Mouse (Mus musculus): ENCODE measurements around the gene Mrgprf.

Mrgprf gene

GRCm38 (mm10) chr7:145300321-145301007 lies at the start of gene Mrgprf:
Gene Mrgprf (plus strand): TSS chr7:145300828.
- DNase-seq: peak; percentile 73 to 75

DNA sequence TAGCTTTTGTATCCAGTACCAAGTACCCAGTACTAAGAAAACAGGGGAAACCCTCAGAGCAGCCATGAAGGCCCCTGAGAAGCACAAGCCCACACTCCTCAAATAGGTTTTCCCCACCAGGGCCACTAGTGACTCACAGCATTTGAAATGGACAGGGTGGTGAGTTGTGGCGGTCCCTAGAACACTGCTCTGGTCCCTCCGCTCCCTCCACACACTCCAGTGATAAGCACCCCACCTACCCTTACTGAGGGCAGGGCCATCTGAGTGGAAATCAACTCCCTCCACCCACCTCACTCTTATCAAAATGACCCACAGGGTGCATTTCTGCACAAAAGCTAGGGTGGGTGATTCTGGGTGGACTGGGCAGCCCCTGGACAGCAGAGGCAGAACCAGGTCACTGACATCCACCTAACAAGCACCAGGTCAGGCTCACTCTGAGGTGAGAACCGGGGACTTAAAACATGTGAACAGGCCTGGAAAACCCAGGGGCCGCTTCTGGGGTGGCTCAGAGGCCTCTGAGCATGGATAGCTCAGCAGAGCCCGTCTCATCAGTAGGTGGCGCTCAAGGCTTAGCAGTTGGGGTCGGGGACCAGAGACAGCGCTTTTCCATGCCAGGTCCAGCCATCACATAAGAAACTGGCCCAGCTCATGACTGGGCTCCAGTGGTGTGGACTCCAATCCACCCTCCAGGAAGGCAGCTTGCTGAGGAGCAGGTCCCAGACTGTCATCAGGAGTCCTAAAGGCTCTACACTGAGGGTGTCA lies 47.7 kb upstream of the Mrgprf start:
- DNase-seq: peak; percentile 68 to 79

GRCm38 (mm10) chr7:145253986-145254630 lies 46.5 kb upstream of the Mrgprf start:
- DNase-seq: no peak

- no peak for DNase-seq
Measured at GRCm38 (mm10) chr7:145256092-145256491, 44.5 kb upstream of the Mrgprf start.

DNA sequence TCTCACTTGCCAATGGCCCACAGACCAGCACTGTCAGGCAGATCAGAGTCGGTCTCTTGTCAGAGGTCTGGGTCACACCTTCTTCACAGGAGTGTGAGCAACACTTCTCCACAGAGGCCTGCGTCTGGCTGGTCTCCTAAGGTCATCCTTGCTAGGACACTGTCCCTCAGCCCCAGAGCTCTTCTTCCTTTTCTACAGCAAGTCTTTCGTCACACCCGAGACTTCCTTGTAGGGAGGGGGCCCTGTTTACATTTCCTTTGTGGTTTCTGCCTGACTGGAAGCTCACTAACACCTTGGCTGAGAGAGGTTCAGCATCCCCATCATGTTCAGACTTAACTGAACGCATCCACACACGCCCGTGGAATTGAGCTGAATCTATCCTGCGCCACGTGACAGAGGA lies 36.4 kb upstream of the Mrgprf start:
- DNase-seq: no peak

DNA sequence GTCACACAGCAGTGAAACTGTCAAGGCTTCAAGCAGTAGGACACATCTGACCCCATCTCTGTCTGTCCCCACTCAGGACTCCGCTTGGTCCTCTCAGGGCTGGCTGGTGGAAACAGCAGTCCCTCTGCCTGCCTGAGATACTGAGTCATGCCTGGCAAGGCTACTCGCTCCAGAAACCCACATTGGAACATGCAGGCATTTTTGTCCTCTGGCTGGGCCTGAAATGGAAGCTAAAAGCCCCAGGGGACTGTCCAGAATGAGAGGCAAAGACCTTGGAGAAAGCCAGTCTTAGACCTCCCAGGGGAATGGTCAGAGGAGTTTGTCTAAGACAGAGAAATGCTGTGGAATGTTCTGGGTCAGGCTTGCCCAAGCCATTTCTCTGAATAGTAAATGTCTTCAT lies 34.6 kb upstream of the Mrgprf start:
- DNase-seq: peak in 1 of 2 experiments; percentile 14

GRCm38 (mm10) chr7:145268890-145269289 lies 31.7 kb upstream of the Mrgprf start:
- no peak for DNase-seq

DNA sequence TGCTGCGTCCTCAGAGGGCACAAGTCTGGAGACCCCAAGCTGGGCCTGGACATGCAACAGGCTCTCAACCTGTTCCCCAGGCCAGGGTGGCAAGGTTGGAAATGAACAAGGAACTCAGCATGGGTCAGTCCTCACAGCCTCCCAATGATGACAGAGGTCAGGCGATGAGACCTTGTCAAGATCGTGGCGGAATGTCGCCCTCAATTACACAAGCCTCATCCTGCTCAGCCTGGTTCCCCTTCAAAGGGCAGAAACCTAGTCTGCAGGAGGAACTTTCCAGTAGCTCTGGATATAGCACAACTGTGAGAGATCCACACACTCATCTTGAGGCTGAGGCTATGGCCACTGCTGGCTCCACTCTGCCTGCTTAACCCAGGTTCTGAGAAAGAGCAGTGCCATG lies 29.7 kb upstream of the Mrgprf start:
- no peak for DNase-seq

GRCm38 (mm10) chr7:145275488-145275887 lies 25.1 kb upstream of the Mrgprf start:
- no peak for DNase-seq

DNA sequence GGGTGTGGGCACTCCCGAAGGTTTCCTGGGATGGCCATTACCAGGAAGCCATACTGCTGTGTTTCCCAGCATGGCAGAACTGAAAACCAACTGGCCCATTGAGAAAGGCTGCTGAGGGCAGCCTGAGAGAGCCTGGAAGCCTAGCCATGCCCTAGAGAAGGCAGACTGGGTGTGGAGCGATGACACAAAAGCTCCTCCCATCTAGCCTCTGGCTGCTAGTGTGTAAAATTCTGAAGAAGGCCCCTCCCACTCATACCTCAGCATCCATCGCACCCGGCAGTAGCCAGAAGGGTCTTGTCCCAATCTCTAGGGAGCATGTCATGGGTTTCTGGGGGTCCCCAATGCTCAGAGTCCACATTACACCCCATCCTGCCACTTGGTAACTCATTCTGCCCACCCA lies 19.2 kb upstream of the Mrgprf start:
- DNase-seq: no peak

GRCm38 (mm10) chr7:145283041-145283440 lies 17.6 kb upstream of the Mrgprf start:
- peak; percentile 42 to 55 for DNase-seq

DNA sequence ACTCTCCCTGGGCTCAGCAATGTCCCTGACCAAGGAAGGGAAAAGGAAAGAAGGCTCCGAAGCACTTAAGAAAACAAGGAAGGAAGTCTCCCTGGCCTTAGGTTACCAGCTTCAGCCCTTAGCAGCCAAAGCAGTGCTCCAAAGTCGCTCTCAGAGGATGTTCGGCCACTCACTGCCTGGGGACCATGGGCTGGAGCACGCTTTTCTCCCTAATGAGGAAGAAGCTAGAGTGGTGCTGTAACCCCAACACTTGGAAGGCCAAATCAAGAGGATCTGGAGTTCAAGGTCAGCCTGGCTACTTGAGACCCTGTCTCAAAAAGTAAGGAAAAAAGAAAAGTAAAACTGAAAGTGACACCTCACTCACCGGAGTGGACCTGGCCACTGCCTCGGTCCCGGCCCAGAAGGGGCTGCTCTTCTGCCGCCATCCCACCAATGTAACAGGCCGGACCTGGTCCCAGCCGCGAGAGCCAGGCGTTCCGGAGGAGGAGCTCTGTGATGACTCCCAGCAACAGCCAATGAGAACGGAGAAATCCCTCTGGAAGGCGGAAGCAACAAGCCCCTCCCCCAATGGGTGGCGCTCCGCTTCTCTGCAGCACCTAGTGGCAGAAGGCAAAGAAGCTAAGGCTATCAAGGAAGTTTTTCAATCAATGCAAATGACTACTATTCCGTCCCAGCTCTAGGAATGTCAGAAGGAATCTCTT lies 17.0 kb upstream of the Mrgprf start, which contains the start of gene Tpcn2:
TSS of gene Tpcn2 (minus strand) at position 525 of the 701 bp plus-strand sequence.
- peak; percentile 96 to 97 for DNase-seq

- peak; percentile 78 to 86 for DNase-seq
Measured at GRCm38 (mm10) chr7:145284293-145284692, 16.3 kb upstream of the Mrgprf start.

DNA sequence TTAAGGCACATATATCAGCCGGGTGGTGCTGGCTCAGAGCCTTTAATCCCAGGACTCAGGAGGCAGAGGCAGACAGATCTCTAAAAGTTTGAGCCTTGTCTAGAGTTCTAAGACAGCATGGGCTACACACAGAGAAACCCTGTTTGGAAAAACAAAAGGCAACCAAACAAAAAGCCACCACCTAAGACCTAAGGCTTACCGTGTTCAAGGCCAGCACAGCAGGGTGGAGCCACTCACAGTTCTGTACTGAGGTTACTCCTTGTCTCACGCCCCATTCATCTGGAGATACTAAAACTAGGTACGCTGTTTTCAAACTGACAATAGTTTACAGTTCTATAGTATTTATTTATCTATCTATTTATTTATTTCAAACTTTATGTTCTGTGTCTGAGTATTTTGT lies 15.2 kb upstream of the Mrgprf start:
- DNase-seq: no peak

DNA sequence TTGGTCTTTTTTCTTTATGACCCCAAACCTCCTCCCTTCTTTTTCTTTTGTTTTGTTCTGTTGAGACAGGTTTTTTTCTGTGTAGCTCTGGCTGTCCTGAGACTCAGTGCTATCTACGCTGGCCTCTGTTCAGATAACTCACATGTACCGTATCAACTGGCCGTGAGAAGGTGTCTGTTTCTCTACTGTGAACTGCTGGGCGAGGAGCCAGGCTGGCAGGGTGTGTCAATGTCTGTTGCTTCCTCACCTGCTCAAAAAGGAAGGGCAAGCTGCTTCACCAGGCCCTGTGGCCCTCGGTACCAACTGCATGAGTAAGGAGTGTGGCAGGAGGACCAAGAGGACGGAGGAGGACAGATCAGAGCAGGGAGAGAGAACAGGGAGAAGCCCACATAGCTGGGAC lies 13.2 kb upstream of the Mrgprf start:
- DNase-seq: peak in 1 of 2 experiments; percentile 40

DNA sequence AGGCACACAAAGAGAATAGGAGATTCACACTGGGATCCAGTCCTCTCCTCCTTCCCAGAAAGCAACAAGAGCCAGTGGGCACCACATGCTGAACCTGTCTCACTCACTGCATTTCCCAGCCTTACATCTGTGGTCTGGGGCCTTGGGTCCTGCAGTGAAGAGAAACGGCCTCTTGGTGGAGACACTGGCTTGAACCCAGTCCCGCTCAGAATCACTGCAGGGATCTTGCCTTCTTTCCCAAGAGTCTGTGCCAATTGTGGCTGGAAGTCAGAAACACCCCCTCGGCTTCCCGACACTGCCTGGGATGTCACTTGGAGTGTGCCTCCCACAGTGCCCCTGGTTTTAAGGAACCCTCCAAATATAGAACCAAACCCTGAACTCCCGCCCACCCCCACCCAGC lies 11.3 kb upstream of the Mrgprf start:
- DNase-seq: peak in 1 of 2 experiments; percentile 29

DNA sequence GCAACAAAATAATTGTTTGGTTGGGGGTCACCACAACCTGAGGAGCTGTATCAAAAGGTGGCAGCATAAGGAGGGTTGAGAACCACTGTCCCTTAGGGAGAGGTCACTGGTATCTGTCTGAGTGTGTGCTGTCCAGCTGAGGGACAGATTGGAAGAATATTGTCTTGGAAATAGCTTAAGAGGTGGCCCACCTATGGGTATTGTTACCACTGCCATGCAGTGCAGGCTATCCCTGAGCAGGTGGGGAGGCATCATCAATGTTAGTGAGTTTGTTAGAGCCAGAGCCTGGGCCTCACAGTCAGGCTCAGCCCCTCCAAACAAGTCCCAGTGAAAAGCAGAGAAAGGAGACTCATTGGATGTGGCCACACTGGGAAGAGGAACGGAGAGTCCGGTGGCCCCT lies 8.8 kb upstream of the Mrgprf start:
- no peak for DNase-seq

DNA sequence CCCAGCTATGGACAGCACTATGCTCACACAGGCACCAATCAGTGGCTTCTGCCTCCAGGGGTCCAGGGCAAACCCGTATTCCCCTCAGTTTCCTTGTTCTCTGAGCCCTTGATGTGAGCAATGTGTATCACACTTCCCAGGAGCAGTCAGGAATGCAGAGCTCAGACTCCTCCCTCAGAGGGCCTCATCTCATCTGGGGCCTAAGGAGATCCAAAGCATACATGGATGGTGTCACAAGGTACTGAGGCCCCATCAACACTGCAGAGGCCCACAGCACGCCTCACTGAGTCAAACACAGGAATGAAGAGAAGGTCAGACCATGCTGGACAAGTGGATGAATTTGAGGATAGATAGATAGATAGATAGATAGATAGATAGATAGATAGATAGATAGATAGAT lies 7.9 kb upstream of the Mrgprf start:
- no peak for DNase-seq

DNA sequence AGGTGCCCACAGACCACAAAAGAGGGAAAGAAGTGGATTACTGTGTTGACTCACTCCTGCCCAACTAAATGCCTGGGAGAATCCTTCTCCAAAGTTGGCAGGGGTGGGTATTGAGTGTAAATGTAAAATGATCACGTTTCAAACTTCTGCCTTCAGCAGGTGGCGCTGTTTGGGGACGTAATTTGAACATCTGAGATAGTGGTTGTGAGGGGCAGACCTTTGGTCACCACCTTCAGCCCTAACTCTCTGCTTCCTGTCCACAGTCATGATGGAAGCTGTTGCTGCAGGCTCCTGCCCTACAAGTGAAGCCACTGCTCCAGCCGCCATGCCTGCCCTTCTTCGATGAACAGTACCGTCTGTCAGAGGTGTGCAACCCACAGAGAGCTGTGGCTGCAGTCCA lies 6.8 kb upstream of the Mrgprf start:
- DNase-seq: peak in 1 of 2 experiments; percentile 34

DNA sequence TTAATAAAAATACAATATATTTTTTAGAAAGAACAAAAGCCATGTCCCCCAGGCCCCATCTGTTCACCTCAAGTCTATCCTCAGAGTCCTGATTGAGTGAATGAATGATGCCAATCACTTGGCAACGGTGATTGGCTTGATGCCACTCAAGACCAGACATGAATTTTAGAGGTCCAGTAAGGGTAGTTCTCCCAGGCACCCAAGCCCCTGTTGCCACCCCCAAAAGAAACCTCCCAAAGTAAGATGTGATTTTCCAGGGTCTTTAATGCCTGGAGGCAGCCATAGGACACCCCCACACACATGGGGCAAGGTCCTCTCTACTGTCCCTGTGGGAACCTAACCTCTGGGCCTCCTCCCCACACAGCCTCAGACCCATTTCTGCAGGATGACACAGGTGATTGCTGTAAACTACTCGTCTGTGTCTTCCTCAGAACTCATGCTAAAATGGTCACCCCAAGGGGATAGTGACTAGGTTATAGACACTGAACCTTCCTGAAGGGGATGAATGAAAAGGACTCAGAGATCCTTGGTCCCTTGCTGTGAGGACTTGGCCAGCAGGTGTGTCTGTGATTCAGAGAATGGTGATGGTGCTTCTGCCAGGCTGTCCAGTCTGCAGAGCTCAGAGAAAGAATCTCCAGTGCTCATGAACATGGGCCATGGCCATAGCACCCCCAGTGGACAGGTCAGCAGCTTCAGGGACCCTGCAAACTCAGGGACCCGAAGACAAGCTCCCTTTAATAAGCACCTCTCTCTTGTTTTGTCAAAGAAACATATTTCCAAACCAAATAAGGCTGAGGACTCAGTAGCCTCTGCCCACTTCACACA lies 1.8 kb upstream of the Mrgprf start:
- DNase-seq: peak in 1 of 2 experiments; percentile 24

DNA sequence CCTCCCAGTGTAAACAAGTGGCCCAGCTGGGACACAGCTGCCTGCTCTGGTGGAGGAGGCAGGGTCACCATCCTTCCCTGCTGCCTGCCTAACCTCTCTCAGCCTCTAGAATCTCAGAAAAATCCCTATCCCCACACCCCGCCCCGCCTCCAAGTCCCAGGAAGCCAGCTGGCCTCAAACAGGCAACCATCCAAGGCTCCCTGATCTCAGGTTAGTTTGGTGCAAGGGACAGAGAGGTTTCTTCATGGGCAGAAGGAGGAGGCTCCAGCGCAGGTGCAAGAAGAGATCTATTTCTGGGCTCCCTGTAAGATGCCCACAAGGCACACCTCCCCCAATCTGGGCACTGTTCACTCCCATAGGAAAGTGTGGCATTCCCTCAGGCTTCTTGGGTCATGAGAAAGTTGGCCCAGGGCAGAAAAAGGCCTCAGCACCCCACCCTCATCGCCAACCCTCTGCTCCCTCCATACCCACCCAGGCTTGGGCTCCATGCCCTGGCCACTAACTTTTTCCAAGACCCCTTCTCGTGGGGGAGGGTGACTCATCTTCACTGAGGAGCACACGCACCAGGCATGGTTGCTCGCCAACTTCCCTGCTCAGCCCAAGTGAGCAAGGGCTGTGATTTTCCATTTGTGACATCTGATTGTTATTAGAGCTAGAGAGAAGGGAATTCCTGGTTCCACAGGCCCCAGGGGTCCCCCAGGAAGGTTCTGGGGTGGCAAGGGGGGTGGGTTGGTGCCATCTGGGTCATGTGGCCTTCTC lies 887 bp upstream of the Mrgprf start:
- DNase-seq: peak; percentile 44 to 61

DNA sequence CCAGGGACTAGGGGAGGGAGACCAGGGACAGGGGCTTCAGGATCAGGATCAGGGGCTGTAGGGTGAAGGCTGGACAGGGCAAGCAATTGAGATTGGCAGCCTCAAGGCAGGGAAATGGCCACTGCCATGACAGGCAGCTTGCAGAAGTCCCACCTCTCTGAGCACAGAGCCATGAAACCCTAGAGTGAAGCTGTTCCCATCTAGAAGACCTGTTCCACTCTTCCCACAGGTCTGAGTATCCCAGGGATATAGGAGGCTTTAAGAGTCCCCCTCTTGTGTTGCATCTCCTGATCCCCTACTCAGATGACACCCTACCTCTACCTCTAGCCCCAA lies 346 bp downstream of the Mrgprf start:
- DNase-seq: no peak

Measured in lung, adult 18-20 months (tissue).